Mouse (Mus musculus) c-Kit-positive CD71-negative TER-119-negative erythroid progenitor cells, embryonic 14.5 days (primary cell): ENCODE data around the gene Usp43.

ENCODE experiments used
- DNase-seq: peaks from one replicate; pipeline ENCODE4 v3.0.0-alpha.2; 2013; ENCODE audit warnings: low read depth

Gene Usp43

DNA sequence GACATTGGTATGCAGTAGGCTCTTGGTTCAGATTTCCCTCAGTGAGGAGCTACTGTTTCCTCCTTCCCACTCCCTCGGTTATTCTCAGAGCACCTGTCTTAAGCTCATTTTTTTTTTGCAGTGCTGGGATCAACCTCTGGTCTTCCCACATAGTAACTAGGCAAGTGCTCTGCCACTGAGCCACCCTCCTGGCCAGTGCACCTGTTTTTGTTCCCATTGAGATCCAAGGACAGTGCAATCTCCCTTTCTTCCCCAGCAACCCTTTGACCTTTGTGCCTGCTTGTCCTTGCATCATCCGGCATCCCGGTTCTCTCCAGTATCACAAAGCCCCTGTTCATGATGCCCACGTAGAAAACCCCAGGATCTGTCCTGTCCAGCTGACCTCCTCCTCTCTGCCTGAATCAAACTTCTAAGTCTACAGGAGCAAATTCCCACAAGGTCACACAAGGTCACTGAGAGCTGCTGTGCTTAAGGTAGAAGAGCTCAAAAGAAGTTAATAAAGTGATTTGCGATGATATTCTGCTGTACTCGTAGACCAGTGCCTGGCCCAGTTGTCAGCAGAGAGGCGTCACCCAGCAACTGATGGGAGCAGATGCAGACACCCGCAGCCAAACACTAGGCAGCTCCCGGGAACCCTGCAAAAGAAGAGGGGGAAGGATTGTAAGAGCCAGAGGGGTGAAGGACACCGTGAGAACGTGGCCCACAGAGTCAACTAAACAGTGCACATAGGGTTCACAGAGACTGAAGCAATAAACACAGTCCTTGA is 114.9 kb downstream of the Usp43 start:
- no peak for DNase-seq

DNA sequence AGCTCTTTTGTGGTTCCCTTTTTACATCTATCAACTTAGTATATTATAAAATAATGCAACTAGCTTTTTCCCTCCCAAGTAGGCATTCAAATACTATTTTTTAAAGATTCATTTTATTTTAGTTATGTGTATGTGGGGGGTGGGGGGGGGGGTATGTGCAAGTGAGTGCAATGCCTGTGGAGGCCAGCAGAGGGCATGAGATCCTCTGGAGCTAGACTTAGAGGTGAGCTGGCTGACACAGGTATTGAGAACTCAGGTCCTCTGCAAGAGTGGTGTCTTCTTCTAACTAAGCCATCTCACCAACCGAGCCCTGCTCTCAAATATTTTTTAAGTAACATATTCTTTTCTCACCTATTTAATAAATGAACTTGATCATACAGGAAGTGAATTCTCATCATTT is 116.4 kb downstream of the Usp43 start:
- no peak for DNase-seq
